Mouse (Mus musculus) 416B (cell line): ENCODE measurements around the gene Krtap16-1.
A peak's percentile ranks its signal among the peaks of the same experiment; 100 is the strongest.

Experiments used
- DNase-seq: peaks from one replicate; pipeline ENCODE4 v3.0.0; 2011; ENCODE audit warnings: low read depth

Gene Krtap16-1

GRCm38 (mm10) chr11:99986180-99986647 lies at the start of gene Krtap16-1:
Krtap16-1 (minus strand) TSS chr11:99986597.
- no peak for DNase-seq

DNA sequence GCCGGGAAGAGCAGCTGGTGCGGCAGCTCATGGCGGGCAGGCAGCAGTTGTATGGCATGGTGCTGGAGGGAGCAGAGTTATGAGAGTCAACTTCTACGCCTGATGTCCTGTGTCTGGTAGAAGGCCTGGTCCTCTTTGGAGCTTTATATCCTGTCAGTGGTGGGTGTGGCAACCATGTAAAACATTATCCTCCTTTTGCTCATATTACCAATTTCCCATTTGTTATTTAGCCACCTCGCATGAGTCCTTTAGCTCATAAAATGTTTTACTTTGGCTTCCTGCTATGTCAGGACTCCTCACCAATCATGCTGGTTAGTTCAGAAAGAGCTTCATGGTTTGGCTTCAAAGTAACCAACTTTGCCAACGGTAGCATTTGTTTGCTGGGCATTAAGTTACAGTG lies 43.4 kb upstream of the Krtap16-1 start, which contains the start of gene Krt33b:
TSS of gene Krt33b (minus strand) at position 101 of the 400 bp plus-strand sequence.
- DNase-seq = no peak

- DNase-seq = no peak
Observed at GRCm38 (mm10) chr11:100021438-100021837, 35.0 kb upstream of the Krtap16-1 start.

- DNase-seq = no peak
Observed at GRCm38 (mm10) chr11:100019466-100019865, 33.1 kb upstream of the Krtap16-1 start.

GRCm38 (mm10) chr11:100016112-100016511 lies 29.7 kb upstream of the Krtap16-1 start, which contains the start of gene Krt33a:
Krt33a (minus strand) TSS chr11:100016212.
- DNase-seq = no peak

DNA sequence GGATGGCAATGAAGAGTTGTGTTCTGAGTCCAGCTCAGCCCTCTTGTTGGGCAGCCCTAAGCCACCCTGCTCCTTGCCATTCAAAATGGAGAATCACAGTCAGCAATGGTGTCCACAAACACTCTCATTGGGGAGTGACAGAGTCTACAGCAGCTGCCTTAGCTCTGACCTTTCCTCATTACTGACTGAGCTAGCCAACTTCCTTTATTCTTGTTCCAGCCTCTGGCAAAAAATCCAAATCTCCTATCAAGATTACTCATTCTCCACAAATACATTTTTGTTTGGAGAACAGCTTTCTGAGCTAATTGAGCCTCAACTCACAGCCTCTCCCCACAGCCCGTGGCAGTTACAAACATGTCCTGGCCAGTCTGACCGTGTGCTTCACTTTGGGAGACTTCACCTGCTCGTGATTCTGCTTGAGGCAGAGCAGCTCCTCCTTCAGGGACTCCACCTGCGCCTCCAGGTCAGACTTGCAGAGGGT lies 27.3 kb upstream of the Krtap16-1 start:
- DNase-seq = no peak

DNA sequence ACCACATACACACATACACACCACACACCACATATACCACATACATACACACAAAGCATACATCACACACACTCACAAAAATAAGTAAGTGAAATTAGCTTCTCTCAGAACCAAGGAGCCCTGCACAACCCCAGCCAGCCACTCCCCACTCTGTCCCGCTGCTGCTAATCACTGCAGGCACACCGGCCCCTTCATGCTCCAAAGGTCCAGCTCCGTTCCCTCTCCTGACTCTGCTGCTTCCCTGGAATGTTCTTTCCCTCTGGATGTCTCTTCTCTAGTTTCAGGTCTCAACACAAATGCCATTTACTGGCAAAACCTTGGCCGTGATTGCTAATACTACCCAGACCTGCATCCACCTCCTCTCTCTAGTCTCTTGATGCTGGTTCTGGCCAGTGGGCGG lies 24.3 kb upstream of the Krtap16-1 start:
- DNase-seq = no peak

DNA sequence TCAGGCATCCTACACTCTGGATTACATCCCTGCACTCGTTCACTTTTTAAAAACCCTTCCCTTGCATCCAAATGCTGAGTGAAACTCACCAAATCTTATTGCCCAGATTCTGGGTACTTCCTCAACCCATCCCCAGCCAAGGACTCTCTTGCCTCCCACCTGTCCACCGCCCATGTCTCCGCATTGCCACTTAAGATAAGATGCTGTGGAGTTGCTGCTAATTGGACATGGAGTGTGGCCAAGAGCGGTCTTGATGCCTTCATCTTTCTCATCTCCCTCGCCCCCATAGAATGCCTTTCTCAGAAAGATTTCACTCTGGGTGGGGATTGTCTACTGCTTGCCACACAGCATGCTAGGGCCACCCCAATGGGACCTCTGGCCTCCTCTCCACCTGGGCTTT lies 21.9 kb upstream of the Krtap16-1 start:
- no peak for DNase-seq

DNA sequence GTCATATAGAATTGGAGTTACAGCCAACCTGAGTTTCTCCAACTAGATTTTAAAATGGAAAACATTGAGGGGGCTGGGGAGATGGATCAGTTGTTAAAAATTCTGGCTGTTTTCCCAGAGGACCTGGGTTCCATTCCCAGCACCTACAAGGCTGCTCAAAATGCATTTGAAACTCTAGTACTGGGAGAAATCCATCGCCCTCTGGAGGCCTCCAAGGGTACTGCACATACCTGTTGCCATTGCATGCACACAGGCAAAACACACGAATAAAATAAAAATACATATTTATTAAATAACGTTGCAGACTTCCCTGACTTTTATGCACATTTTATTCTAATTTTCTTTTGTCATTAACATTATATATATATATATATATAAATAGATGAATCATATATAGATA lies 20.2 kb upstream of the Krtap16-1 start:
- peak; percentile 14 for DNase-seq

DNA sequence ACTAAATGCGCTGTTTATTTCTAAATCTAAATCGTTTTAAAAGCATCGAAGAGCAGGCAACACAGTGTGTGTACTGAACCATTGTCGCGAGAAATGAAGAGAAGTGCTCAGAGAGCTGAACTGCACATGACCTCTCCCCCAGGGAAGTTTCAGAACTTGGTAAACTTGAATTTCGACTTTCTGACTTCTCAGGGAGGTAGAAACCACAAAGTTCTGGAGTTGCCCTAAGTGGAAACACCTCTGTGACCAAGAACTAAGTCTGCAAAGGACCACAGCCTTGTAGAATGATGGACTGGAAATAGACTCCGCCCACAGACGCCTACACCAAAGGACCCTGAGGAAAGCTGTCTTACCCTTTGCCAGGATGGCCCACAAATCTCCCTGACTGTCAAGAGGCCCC lies 19.5 kb upstream of the Krtap16-1 start:
- DNase-seq = no peak

DNA sequence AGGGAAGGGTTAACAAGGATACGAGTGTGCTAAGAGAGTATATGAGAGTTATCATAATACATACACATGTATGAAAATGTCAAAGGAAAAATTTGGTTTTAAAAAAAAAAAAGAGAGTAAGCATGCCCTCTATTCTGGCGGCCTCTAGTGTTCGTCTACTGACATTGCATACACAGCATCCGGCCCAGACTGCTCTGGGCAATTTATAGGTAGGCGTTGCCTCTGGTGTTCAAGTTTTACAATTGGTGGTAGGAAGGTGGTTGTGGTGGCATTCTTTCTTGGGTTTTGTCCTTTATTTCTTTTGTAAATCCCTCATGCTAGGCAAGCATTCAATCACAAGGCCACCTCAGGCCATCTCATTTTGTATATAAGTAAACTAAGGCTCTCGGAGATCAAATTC lies 18.4 kb upstream of the Krtap16-1 start:
- DNase-seq = peak; percentile 44

DNA sequence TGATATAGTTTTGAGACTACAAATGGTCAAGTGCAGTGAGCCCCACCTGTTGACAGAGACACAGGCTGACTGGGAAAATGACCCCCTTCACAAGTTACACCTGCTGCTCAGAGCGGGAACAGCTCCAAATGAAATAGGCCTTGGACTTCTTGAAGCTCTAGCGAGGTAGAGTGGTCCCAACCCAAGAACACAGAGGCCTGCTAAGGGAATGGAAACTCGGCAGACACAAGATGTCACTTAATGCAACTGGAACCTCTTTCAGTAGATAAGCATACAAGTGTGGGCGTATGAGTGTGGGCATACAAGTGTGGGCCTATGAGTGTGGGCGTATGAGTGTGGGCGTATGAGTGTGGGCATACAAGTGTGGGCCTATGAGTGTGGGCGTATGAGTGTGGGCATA lies 12.7 kb upstream of the Krtap16-1 start:
- no peak for DNase-seq

DNA sequence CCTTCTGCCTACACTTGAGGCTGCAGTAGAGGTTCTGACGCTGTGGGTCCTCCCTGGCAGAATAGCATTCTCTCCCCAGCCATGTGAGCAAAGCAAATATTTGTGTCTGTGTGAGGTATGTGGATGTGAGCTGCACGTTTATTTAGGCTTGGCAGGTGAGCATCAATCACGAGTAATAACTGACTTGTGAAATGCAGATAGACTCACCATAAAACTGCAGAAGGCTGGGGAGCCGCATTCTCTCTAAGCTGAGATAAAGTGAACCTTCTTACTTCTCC lies 7.9 kb upstream of the Krtap16-1 start:
- DNase-seq = no peak

- no peak for DNase-seq
Observed at GRCm38 (mm10) chr11:99993620-99994383, 7.4 kb upstream of the Krtap16-1 start, which contains the start of gene Krtap17-1. Krtap17-1 (minus strand) TSS chr11:99993994.

DNA sequence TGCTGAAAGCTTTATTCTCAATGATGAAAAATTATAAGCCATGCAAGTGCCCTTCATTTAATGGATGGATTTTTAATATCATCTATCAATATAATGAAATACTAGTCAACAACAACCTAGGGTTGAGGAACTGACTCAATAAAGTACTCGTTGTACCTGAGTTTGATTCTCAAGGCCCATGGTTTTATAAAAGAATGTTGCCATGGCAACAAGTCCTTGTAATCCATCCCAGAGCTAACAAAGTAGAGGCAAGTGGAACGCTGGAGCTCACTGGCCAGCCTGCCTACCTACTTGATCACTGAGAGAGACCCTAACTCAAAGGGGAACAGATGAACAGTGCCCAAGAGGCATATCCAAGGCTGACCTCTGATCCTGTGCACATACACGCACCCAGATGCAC lies 4.2 kb upstream of the Krtap16-1 start:
- DNase-seq = no peak

DNA sequence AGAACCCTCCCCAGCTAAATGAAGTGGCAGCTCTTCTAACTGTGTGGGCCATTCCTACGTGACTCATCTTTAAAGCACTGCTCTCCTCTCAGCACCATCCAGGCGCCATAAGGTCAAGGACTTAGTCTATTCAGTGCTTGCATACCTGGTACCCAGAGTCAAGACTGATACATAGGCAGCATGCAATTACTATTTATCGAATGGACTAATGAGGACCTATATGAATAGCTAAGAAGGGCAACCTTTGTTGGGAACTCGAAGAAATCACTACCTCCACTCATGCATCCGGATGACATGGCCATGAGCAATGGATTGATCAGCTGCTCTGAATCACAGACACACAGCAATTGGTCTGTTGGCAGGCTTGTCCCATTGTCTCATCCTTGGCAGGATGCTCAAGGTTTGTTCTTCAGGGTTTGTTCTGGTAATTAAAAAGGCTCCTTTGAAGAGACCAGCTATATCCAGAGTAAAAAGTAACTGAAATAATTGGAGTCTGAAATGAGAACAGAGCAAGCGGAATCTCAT lies 3.5 kb upstream of the Krtap16-1 start:
- no peak for DNase-seq

DNA sequence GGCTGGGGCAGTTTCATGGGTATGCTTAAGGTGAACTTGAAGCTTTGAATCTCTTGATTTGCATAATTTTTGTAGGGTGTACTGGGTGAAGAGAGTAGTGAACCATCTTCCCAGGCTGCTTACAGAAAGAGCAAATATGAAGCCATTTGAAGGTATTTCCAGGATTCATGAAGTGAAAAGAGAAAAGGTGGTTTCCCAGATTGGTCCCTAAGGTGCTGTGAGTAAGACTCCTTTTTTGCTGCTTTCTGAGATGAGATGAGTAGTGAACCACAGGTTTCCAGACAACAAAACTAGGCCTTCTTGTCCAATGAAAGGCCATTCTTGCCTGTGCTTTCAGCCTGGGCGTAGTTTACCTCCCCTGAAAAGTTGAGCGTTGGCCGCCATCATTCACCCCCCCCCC lies 2.1 kb upstream of the Krtap16-1 start:
- no peak for DNase-seq

DNA sequence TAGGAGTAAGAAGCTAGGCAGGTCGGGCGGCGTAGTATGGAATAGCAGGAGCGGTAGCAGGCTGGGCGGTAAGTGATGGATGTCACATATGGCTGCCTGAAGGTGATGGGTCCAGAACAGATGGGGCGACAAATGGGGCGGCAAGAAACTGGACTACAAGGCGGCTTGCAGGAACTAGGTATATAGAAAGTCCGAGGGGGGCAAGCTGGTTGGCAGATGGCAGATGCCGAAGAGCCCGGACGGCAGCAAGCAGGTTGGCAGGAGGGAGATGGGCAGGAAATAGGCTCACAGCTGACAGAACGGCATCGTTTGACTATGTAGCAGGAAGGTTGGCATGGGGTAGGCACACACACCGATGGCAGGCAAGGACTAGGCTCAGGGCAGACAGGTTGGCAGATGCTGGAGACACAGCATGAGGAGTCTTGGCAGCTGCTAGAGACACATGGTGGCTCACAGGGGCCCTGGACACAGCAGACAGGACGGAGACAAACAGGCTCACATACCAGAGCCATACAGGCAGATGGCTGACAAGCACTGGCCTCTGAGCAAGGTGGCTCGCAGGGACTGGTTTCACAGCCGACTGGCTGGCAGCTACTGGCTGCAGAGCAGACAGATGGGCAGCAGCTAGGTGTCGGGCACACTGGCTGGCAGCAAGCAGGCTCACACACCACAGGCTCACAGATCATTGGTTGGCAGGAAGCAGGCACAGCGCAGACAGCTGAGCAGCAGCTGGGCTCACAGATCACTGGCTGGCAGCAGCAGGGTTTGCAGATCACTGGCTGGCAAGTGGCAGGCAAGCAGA lies 905 bp downstream of the Krtap16-1 start:
- DNase-seq = no peak

GRCm38 (mm10) chr11:99983442-99983841 lies 3.0 kb downstream of the Krtap16-1 start:
- no peak for DNase-seq

DNA sequence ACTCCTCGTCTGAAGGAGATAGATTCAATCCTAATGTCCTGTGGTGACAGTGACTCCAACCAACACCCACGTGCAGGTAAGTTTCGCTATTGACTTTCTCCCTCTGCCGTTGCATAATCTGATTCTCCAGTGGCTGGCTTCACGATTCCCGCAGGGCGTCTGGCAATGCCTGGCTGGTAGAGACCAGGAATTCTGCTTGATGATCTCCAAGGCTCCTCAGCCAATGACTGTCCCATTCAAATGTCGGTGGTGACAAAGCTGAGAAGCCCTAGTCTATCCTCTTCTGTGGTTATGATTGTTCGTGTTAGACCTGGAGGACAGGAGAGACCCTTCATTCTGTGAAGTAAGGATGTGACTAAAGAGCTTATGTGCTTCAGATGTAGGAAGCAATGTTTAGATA lies 3.7 kb downstream of the Krtap16-1 start:
- no peak for DNase-seq

GRCm38 (mm10) chr11:99978953-99979352 lies 7.4 kb downstream of the Krtap16-1 start, which contains the start of gene Krtap29-1:
Krtap29-1 (minus strand) TSS chr11:99979053.
- DNase-seq = no peak

DNA sequence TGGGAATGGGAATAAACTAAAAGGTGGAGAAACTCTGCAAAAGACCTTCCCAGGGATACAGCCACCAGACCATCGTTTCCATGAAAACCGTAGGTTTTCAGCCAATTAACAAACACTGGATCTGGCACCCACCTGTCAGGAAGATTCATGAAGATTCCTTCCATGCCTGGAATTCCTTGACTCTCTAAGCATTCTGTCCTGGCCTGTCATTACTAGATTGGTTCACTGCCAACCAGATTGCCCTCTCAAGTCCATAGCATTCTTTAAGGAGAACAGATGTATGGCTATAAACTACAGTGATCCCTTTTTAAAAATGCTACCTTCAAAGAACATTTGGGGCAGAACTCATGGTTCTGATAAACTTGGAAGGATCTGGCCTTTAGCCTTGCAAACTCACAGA lies 20.4 kb downstream of the Krtap16-1 start:
- no peak for DNase-seq

DNA sequence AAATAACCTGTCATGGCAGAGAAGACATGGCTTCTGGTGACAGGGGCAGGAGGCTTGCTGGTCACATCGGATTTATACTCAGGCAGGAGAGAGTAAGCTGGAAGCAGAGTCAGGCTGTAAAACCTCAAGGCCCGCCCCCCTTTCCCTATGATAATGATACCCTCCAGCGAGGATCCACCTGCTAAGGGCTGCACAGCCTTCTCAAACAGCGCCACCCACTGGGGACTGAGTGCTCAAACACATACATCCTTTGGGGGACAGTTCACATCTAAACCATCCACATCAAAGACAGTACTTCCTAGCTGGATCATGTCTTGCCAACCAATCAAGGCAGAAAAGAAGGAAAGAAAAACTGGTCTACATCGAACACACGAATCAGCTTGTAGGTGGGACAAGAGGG lies 22.2 kb downstream of the Krtap16-1 start:
- peak; percentile 2 for DNase-seq
